Mouse (Mus musculus) forebrain, embryonic 15.5 days (tissue): Measurements from ENCODE around the gene Cspg4. TPM values are rescaled to one million over a fixed set of nuclear protein-coding genes. Genes with fewer than 3 reads are reported as not detected.
"Not testable (repeated sequence)": the region's sequence is repeated elsewhere in the genome, so short reads cannot be mapped to it uniquely, and the experiment has no call there.

Experiments
- ATAC-seq: fragments of 200-750 bp; cut with Nextera tagmentation; replicated peaks from 2 replicates; pipeline ENCODE4 v1.8.0; 2017; ENCODE audit warnings: mild to moderate bottlenecking, moderate TSS enrichment, moderate library complexity
- H3K27ac ChIP-seq: fragments of 300-500 bp; sonication (generic); replicated peaks from 2 replicates; pipeline ENCODE4 v1.5.1; 2015; ENCODE audit warnings: mild to moderate bottlenecking, inconsistent platforms
- H3K27me3 ChIP-seq: fragments of 300-500 bp; sonication (generic); 2 replicates; pipeline ENCODE4 v1.6.1; 2015; ENCODE audit warnings: inconsistent platforms
- H3K36me3 ChIP-seq: fragments of 300-500 bp; sonication (generic); 2 replicates; pipeline ENCODE4 v1.6.1; 2015; ENCODE audit warnings: mild to moderate bottlenecking, inconsistent platforms
- H3K4me1 ChIP-seq: fragments of 300-500 bp; sonication (generic); 2 replicates; pipeline ENCODE4 v1.6.1; 2015; ENCODE audit warnings: inconsistent platforms
- H3K4me2 ChIP-seq: fragments of 300-500 bp; sonication (generic); replicated peaks from 2 replicates; pipeline ENCODE4 v1.6.1; 2015; ENCODE audit warnings: mild to moderate bottlenecking, inconsistent platforms
- H3K4me3 ChIP-seq: fragments of 300-500 bp; sonication (generic); 2 replicates; pipeline ENCODE4 v1.5.1; 2015; ENCODE audit warnings: mild to moderate bottlenecking, inconsistent platforms
- H3K9ac ChIP-seq: fragments of 300-500 bp; sonication (generic); replicated peaks from 2 replicates; pipeline ENCODE4 v1.6.1; 2015; ENCODE audit warnings: mild to moderate bottlenecking, inconsistent platforms
- H3K9me3 ChIP-seq: fragments of 300-500 bp; sonication (generic); 2 replicates; pipeline ENCODE4 v1.6.1; 2016; ENCODE audit warnings: inconsistent platforms
- WGBS: fragments of 180-500 bp; shearing (Covaris S2); methylation state at CpG from one replicate; pipeline ENCODE4 v1.1.7; 2015; ENCODE audit warnings: mixed read lengths; 5-methylcytosine and 5-hydroxymethylcytosine counted together
- polyA plus RNA-seq: library from polyadenylated mRNA; unstranded; fragments of >200 nt; fragmentation: Nextera tagmentation; extraction: Ambion mirVana; gene quantifications from 2 replicates; pipeline ENCODE4 v1.2.1, GENCODE M21; 2015

Cspg4 gene
- polyA plus RNA-seq, 1 experiment from 2014 or later, result 5.1 TPM

DNA sequence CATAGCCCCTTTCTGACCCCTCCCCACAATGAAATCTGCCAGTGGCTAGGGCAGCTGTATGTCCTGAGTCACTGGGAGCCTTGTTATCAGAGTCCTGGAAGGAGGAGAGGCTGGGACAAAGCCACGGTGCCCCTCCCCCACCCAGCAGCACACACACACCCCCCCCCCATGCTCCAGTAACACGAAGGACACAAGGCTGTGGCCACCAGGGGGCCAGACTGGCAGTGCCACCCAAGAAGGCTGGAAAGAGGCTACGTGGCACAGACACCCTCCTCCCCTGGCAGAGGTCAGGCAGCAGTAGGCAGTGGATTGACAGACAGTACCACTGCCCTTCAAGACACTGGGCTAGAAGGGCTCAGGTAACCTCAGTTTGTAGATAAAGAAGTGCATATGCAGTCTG lies 29.2 kb downstream of the Cspg4 start:
- Histone ChIP-seq H3K27ac (no peak overlapping the region), H3K4me3 (no peak overlapping the region), H3K4me2 (no peak overlapping the region), H3K9ac (no peak overlapping the region), H3K36me3 (no peaks in the 10 kb centered on the region), H3K27me3 (no peaks in the 10 kb centered on the region), H3K4me1 (peaks cover 15% of the 10 kb centered on the region), H3K9me3 (no peaks in the 10 kb centered on the region)
- ATAC-seq, result no peak
- 16% methylated on average over 3 of the region's 3 CpGs for WGBS

DNA sequence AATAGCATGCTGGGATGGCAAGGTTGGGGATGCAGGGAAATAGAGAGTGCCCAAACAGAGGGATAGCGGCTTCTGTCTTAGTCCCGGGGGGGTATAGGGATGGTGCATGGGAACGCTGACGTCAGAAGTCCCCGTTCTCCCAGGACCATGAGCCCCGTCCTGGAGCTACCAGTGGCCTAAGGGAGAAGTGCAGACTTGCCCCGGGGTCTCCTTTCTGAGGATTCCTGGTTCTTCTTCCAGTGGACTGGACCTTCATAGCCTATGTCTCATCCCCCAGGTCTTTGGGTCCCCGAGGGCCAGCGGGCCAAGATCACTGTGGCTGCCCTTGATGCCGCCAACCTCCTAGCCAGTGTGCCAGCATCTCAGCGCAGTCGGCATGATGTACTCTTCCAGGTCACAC lies 31.9 kb downstream of the Cspg4 start:
- Histone ChIP-seq H3K27me3 (no peaks in the 10 kb centered on the region), H3K4me2 (no peak overlapping the region), H3K4me3 (no peak overlapping the region), H3K9me3 (no peaks in the 10 kb centered on the region), H3K9ac (no peak overlapping the region), H3K4me1 (peaks cover 7% of the 10 kb centered on the region), H3K27ac (no peak overlapping the region), H3K36me3 (no peaks in the 10 kb centered on the region)
- WGBS, result 88% methylated on average over 12 of the region's 12 CpGs
- ATAC-seq, result no peak

DNA sequence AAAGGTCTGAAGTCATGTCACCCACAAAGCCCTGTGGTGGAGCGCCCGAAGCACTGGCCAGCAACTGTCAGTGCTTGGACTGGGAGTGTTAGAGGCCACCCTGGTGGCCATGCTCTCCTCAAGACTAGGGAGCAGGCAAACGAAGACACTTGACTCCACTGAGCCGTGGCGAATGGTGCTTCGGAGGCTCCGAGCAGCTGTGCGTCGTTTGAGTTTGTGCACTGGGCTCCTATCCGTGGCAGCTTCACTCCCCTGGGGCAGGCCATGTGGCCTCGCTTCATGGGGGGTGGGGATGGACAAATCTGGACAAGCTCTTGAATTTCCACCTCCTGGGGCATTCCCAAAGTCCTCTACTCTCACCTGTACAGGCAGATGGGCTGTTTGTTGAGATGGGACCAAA lies 34.6 kb downstream of the Cspg4 start:
- no peaks in the 10 kb centered on the region for H3K4me1 ChIP-seq
- H3K36me3 ChIP-seq, result no peaks in the 10 kb centered on the region
- H3K4me3 ChIP-seq, result no peak overlapping the region
- no peak for ATAC-seq
- no peak overlapping the region for H3K27ac ChIP-seq
- no peaks in the 10 kb centered on the region for H3K9me3 ChIP-seq
- H3K9ac ChIP-seq, result no peak overlapping the region
- WGBS, result 80% methylated on average over 11 of the region's 11 CpGs
- H3K27me3 ChIP-seq, result no peaks in the 10 kb centered on the region
- no peak overlapping the region for H3K4me2 ChIP-seq

DNA sequence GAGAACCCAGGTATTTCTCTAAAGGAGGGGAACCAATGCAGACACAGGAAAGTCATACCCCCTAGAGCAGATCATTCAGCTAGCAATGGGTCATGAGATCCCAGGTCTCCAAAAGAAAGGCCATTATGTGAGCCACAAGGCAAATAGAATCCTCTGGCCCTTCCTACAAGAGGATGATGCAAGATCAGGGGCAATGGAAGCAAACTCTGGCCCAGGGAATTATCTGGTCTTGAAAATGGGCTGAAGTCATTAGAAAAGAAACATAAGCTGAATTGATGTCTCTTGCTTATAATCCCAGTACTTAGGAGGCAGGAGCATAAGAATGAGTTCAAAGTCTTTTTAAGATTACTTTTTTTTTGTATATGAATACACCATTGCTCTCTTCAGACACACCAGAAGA lies 35.2 kb downstream of the Cspg4 start:
- Histone ChIP-seq H3K4me3 (no peak overlapping the region), H3K27me3 (no peaks in the 10 kb centered on the region), H3K9me3 (no peaks in the 10 kb centered on the region), H3K27ac (no peak overlapping the region), H3K4me1 (no peaks in the 10 kb centered on the region), H3K9ac (no peak overlapping the region), H3K4me2 (no peak overlapping the region), H3K36me3 (no peaks in the 10 kb centered on the region)
- ATAC-seq, result no peak

DNA sequence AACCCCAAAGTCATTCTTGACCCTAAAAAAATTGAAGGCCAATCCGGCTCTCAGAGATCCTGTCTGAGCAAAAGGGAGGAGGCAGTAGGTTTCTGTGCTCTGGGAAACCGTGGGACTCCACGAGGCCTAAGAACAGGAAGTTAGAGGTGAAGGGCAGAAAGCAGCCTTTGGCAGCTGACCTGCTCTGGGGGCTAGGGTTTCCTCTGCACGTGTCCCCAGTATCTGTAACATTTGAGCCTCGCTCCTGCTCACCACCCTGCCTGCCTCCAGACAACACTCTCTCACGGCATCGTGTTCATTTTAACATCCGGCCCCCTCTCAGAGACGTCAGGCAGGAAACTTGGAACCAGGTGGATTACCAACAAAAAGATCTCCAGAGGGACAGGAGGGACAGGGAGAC lies 35.7 kb downstream of the Cspg4 start:
- Histone ChIP-seq H3K27me3 (no peaks in the 10 kb centered on the region), H3K9ac (no peak overlapping the region), H3K27ac (no peak overlapping the region), H3K4me2 (no peak overlapping the region), H3K9me3 (no peaks in the 10 kb centered on the region), H3K36me3 (no peaks in the 10 kb centered on the region), H3K4me3 (no peak overlapping the region), H3K4me1 (no peaks in the 10 kb centered on the region)
- no peak for ATAC-seq
- 77% methylated on average over 9 of the region's 9 CpGs for WGBS

DNA sequence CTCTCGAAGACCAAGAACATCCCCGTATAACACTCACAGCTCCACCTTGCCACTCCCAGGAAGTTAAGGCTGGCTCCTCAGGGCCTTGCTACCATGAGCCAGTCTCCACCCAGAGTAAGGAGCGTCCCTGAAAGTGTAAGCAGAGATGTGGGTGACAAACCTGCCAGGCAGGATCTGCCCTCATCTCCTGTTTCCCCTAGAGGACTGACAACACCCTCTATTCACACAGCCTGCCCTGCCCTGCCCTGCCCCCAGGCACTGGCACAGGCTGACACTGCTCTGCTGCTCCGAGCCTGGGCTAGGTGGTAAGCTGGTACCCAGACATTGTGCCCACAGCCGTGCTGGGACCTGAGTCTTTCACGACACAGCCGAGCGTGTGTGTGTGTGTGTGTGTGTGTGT lies 36.4 kb downstream of the Cspg4 start:
- no peaks in the 10 kb centered on the region for H3K36me3 ChIP-seq
- H3K9ac ChIP-seq, result no peak overlapping the region
- H3K27ac ChIP-seq, result no peak overlapping the region
- no peak overlapping the region for H3K4me3 ChIP-seq
- no peaks in the 10 kb centered on the region for H3K4me1 ChIP-seq
- ATAC-seq, result no peak
- H3K27me3 ChIP-seq, result no peaks in the 10 kb centered on the region
- H3K4me2 ChIP-seq, result no peak overlapping the region
- H3K9me3 ChIP-seq, result no peaks in the 10 kb centered on the region
- WGBS, result 70% methylated on average over 8 of the region's 8 CpGs

DNA sequence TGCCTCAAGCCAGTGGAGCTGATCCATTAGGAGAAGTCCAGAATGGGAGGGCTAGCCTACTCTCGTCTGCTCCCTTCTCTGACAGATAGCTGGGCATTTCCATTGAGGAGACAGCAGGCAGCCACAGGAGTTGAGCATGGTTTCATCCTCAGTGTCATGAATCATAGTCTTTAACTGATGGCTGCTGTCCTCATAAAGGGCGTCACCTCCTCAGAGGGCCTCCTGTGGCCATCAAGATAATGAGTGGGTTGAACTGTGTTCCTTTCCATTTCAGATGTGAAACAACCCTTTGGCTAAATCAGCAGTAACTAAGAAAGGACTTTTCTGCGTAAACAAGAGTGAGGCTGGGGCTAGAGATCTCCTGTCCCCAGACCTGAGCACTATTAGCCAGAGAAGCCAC lies 38.8 kb downstream of the Cspg4 start:
- Histone ChIP-seq H3K27ac (no peak overlapping the region), H3K4me3 (no peak overlapping the region), H3K27me3 (no peaks in the 10 kb centered on the region), H3K36me3 (no peaks in the 10 kb centered on the region), H3K4me1 (no peaks in the 10 kb centered on the region), H3K4me2 (no peak overlapping the region), H3K9ac (no peak overlapping the region), H3K9me3 (no peaks in the 10 kb centered on the region)
- 79% methylated on average over 3 of the region's 3 CpGs for WGBS
- ATAC-seq, result no peak

DNA sequence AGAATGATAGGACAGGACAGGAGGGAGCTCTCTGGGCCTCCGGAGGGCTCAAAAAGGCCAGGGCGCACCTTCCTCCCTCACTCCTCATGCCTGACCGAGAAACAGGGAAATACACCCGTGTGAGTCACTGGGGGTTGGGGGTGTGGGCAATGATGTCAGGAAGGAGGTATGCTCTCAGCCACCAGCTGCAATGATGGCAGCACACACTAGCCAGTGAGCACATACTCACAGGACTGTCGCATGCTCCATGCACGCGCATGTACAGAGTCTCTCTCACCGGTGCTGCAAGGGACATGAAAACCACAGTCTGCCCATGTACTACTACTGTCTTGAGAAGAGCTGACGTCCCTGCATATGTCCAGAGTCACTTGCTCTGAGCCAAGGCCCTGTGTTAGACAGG lies 42.7 kb downstream of the Cspg4 start:
- Histone ChIP-seq H3K9ac (no peak overlapping the region), H3K4me2 (no peak overlapping the region), H3K27ac (no peak overlapping the region), H3K4me3 (no peak overlapping the region), H3K4me1 (no peaks in the 10 kb centered on the region), H3K27me3 (no peaks in the 10 kb centered on the region), H3K36me3 (no peaks in the 10 kb centered on the region), H3K9me3 (no peaks in the 10 kb centered on the region)
- ATAC-seq, result no peak
- 85% methylated on average over 9 of the region's 9 CpGs for WGBS

DNA sequence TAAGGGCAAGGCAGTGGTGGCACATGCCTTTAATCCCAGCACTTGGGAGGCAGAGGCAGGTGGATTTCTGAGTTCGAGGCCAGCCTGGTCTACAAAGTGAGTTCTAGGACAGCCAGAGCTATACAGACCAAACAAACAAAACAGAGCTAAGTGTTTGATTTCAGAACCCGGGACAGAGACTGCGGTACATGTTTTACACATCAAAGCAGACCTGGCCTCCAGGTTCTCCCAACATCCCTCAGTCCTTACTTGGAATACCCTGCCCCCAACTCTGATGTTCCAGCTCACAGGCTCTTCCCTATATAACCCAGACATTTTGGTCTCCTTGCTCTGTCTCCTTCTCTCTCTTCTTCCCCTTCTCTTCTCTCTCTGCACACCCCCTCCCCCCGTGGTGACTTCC lies 45.2 kb downstream of the Cspg4 start:
- H3K4me3 ChIP-seq, H3K4me2 ChIP-seq, H3K27ac ChIP-seq, H3K27me3 ChIP-seq, H3K9me3 ChIP-seq, H3K36me3 ChIP-seq, H3K9ac ChIP-seq, ATAC-seq, H3K4me1 ChIP-seq: not testable (repeated sequence)
- WGBS, result 55% methylated on average over 4 of the region's 4 CpGs

DNA sequence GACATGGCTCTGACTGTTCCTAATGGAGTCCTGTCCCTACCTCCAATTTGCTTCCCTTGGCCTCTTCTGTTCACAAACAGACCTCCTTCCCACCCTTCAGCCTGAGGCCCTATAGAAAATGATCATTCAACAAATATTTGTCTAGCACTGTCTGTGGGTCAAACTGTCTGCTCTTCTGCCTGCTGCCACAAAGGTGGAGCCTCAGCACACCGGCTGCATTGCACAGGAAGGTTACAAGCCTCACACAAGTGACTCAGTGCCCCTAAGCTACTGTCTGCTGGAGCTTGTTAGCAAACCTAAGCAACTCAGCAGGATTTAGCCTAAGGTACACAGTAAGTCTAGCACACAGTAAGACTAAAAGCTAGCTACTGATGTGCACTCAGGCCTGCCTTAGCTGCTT lies 46.2 kb downstream of the Cspg4 start:
- H3K27me3 ChIP-seq, result no peaks in the 10 kb centered on the region

DNA sequence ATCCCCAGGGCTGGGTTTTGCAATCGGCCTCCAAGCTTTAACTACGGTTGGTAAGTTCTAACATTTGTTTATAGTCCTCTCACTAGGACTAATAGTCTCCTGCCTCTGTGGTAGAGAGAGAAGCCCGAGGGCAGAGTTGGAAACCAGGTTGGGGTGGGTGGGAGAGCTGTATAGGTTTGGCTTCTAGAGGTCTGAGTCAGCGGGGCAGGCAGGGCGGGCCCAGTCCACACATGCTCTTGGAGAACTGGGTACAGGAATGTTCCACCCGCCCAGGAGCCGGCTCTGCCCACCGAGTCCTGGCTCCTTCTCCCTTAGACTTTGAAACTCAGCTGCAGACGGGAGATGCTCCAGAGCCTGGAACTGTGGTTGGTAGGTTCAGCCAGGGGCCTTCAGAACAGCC lies 49.2 kb downstream of the Cspg4 start:
- Histone ChIP-seq H3K9me3 (no peaks in the 10 kb centered on the region), H3K9ac (no peak overlapping the region), H3K4me3 (no peak overlapping the region), H3K36me3 (no peaks in the 10 kb centered on the region), H3K27ac (no peak overlapping the region), H3K4me2 (no peak overlapping the region), H3K27me3 (no peaks in the 10 kb centered on the region), H3K4me1 (no peaks in the 10 kb centered on the region)
- ATAC-seq, result no peak
- WGBS, result 86% methylated on average over 9 of the region's 9 CpGs

More for the DNA sequence above, 46.2 kb downstream of the Cspg4 start:
- WGBS, result 74% methylated on average over 1 of the region's 1 CpGs
- Histone ChIP-seq H3K4me1 (no peaks in the 10 kb centered on the region), H3K36me3 (no peaks in the 10 kb centered on the region), H3K4me3 (no peak overlapping the region), H3K4me2 (no peak overlapping the region), H3K9ac (no peak overlapping the region), H3K27ac (no peak overlapping the region), H3K9me3 (no peaks in the 10 kb centered on the region)
- ATAC-seq, result no peak

DNA sequence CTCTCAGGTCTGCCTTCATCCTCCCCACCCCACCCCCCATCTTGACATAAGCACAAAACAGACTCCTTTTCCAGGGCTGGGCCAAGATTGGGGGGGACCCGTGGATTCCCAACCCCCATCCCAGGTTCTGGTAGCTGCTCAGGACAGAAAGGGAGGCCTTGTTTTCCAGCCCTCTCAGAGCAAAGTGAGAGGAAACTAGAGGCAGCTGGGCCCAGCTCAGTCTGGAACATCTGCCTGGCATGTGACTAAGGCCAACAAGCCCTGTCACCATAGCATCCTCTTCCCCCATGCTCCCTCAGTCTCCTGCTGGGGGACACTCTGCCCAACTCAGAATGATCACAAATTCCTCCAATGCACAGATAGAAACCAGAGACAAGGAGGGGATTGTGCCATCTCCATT lies 50.3 kb downstream of the Cspg4 start:
- H3K9ac ChIP-seq, result no peak overlapping the region
- no peak overlapping the region for H3K4me3 ChIP-seq
- no peaks in the 10 kb centered on the region for H3K4me1 ChIP-seq
- H3K36me3 ChIP-seq, result no peaks in the 10 kb centered on the region
- no peak for ATAC-seq
- H3K27me3 ChIP-seq, result no peaks in the 10 kb centered on the region
- no peak overlapping the region for H3K4me2 ChIP-seq
- no peak overlapping the region for H3K27ac ChIP-seq
- H3K9me3 ChIP-seq, result no peaks in the 10 kb centered on the region
- WGBS, result 93% methylated on average over 1 of the region's 1 CpGs

DNA sequence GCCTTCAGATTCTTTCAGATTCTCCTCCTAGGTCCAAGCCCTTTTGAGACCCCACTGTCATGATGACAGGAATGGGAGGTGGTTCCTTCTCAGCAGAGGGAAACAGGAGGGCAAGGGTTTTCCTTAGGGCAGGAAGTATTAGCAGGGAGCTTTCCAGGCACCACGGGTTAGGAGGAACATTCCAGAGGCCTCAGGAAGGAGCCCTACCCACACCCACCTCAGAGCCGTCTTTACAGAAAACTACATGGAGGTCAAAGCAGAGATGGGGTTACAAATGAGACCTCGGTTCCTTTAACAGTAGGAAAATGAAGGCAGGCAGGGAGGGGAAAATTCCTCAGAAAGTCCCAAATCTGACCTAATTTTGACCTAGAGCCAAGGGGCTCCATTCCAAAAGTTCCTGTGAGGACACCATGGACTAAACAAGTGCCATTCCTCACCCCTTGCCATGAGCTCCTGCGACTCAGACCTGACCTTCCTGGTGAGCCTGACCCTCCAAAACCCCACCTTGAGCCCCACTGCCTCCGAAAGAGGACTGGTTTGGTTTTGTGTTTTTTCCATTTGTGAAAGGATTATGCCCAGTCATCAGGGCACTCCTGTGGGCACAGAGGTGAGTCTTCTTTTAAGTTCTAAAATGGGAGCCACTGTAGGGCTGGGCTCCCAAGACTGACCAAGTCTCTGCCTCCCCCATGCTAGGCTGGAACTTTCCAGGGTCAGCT lies 51.0 kb downstream of the Cspg4 start:
- H3K4me1 ChIP-seq, result no peaks in the 10 kb centered on the region
- H3K9ac ChIP-seq, result no peak overlapping the region
- no peaks in the 10 kb centered on the region for H3K9me3 ChIP-seq
- WGBS, result 87% methylated on average over 5 of the region's 5 CpGs
- no peaks in the 10 kb centered on the region for H3K36me3 ChIP-seq
- no peak for ATAC-seq
- no peak overlapping the region for H3K4me2 ChIP-seq
- H3K4me3 ChIP-seq, result no peak overlapping the region
- no peaks in the 10 kb centered on the region for H3K27me3 ChIP-seq
- no peak overlapping the region for H3K27ac ChIP-seq
